Mouse (Mus musculus) ES-E14 (cell line): Measurements from ENCODE around the gene Fam189a2.

ENCODE experiments used
- CHD2 ChIP-seq: IDR thresholded peaks from 2 replicates; pipeline ENCODE4 v1.6.1; 2014; ENCODE audit warnings: mild to moderate bottlenecking, low read depth, low read length, inconsistent platforms
- HCFC1 ChIP-seq: IDR thresholded peaks from 2 replicates; pipeline ENCODE4 v1.6.1; 2012; ENCODE audit warnings: low read length, inconsistent platforms, borderline replicate concordance; ENCODE audit not compliant: insufficient read depth
- ZC3H11A ChIP-seq: IDR thresholded peaks from 2 replicates; pipeline ENCODE4 v1.6.1; 2012; ENCODE audit warnings: low read depth, mild to moderate bottlenecking, inconsistent platforms, low read length, borderline replicate concordance

GRCm38 (mm10) chr19:24022301-24022700, 8.5 kb downstream of the Fam189a2 start:
- no peak for TF ChIP-seq ZC3H11A
- TF ChIP-seq CHD2: no peak
- no peak for TF ChIP-seq HCFC1
